Mouse (Mus musculus): ENCODE data around the gene Oas1g. TPM values are rescaled to one million over a fixed set of nuclear protein-coding genes. Genes with fewer than 3 reads are reported as not detected.
"Not testable (repeated sequence)": the region's sequence is repeated elsewhere in the genome, so short reads cannot be mapped to it uniquely, and the experiment has no call there.

Gene Oas1g
- total RNA-seq, 1 experiment from 2014 or later, result 0.58 TPM

- DNase-seq, result no peak
Measured at GRCm38 (mm10) chr5:120890026-120890425, 2.6 kb upstream of the Oas1g start.

DNA sequence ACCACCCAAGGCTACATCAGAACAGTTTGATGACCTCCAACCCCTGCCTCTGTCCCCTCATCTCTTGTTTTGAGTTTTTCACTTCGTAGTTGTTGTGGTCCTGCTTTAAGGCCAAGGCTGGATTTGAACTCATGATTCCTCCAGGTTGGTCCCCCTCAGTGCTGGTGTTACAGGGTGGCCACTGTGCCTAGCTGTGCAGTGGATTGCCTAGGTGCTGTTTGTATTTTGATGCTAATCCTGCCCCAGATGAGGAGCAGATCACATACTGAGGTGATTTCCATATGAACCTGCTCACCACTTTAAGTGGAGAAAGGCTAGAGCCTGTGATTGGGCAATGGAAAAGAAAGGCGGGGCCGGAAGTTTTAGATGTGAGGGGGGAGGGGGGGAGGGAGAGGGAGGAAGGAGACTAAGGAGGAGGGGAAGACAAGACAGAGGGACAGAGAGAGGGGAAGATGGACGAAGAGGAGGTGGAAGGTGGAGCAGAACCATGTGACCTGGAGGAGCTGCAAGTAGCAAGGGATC is 942 bp upstream of the Oas1g start:
- not testable (repeated sequence) for DNase-seq

DNA sequence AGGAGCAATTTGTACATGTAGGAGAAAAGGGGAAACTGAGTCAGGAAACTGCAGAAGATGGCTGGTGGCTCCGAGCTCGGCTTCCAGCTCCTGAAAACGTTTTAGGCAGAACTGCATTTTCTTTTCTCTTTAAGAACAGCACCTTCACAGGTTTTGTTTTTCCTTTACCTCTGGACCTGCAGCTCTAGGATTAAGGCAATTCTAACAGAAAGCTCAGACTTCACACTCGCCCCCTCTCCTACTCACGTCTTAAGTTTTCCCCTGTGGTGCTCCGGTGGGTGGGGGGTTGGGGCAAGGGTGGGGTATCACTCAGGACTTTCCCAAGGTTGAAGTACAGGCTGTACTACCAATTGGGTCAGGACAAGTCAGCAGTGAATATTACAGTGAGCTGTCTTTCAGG is 418 bp upstream of the Oas1g start:
- no peak for DNase-seq

GRCm38 (mm10) chr5:120881681-120882080 is 5.7 kb downstream of the Oas1g start:
- DNase-seq, result not testable (repeated sequence)

DNA sequence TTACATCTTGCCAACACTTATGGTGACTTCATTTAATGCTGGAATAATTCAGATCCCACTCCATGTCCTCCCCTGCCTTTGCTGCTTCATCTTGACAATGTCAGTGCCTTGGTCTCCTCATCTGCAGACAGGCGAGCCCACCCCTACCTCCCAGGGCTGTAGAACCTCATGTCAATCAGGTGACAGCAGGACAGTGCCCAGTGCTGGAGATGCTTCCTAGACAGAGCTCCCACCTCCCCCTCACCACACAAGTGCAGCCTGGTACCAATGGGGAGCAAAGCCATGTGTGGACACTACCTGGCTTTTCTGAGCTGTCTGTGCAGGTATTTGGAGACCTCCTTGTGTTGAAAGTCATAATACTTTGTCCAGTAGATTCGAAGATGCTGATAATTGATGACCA is 8.6 kb downstream of the Oas1g start:
- DNase-seq, result not testable (repeated sequence)

- DNase-seq, result not testable (repeated sequence)
Measured at GRCm38 (mm10) chr5:120877407-120877806, 10.0 kb downstream of the Oas1g start.

DNA sequence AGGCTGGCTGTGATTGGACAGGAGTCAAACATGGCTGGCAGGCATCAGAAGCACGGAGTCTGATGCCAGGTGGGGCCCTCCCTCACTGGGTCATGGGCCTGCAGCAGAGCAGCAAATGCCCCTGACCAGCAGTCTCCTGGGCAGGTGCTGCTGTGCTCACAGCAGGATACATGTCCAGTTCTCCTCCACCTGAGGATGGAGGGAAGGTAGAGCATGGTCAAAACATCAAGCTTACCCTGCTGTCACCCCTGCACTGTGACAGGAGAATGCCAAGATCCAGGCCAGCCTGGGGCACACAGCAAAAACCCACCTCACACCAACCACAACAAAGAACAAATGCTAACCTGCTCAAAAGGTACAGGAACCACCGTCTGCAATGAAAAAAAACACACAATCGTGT is 10.6 kb downstream of the Oas1g start:
- not testable (repeated sequence) for DNase-seq

- no peak for DNase-seq
Measured at GRCm38 (mm10) chr5:120871469-120871868, 15.9 kb downstream of the Oas1g start.

GRCm38 (mm10) chr5:120870782-120871181 is 16.6 kb downstream of the Oas1g start:
- DNase-seq, result no peak

DNA sequence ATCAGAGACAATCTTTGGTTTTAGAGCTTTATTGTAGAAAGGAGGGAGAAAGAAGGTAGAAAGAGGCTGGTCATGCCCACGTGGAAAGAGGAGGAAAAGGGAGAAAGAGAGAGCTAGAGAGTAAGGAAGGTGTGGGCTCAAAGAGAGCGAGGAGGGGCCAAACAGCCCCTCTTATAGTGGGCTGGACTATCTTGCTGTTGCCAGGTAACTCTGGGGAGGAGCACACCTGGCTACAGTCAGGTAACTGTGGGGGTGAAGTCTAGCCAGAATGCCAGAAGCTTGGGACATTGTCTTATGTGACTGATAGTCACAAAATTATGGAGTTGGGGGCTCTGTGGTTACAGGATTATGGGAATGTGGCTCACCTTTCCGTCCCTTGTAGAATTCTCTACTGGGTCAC is 17.3 kb downstream of the Oas1g start:
- DNase-seq, result no peak

GRCm38 (mm10) chr5:120869436-120870015 is 17.9 kb downstream of the Oas1g start:
- no peak for DNase-seq

DNA sequence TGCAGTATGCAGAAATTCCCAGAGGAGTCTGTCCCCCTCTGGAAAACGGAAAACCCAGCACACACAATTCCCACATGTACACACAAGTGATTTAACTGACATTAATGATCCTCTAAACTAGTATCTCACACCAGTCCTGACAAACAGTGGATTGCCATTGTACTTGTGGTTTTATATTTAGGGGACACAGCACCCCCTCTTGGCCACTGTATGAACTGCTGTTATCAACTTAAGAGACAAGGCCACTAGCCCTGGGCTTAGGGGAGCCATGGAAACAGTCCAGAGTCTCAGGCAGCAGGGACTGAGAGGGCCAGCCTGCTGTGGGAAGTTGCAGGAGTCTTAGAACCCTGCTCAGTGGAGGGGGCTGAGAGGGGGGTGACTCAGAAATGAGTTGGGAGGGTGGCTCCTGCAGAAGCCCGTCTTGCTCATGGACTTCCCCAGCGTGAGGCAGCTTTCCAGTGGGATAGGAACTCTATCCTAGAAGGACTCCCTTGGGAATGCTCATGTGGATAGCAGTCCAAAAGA is 22.0 kb downstream of the Oas1g start:
- no peak for DNase-seq

DNA sequence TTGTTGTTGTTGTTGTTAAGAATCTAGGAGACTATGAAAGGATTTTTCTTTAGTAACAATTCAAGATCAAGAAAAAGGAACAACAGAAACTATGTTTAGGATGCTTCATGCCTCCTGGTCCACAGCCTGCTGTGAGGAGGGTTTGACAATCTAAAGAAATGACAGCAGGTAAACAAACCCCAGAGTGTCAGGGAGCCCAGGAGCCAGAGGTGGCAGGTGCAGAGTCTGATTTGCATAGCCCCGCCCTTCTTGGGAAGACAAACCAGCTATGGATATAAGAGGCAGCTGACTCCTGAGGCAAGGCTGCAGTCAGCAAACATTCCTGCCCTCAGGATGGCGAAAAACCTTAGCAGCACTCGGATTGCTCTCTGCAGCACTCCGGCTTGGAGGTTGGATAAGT is 26.3 kb downstream of the Oas1g start, which contains the start of gene Oas1h:
Gene Oas1h (plus strand): TSS at position 301 of the 400 bp plus-strand sequence.
- DNase-seq, result no peak

- no peak for DNase-seq
Measured at GRCm38 (mm10) chr5:120859241-120859640, 28.2 kb downstream of the Oas1g start.

DNA sequence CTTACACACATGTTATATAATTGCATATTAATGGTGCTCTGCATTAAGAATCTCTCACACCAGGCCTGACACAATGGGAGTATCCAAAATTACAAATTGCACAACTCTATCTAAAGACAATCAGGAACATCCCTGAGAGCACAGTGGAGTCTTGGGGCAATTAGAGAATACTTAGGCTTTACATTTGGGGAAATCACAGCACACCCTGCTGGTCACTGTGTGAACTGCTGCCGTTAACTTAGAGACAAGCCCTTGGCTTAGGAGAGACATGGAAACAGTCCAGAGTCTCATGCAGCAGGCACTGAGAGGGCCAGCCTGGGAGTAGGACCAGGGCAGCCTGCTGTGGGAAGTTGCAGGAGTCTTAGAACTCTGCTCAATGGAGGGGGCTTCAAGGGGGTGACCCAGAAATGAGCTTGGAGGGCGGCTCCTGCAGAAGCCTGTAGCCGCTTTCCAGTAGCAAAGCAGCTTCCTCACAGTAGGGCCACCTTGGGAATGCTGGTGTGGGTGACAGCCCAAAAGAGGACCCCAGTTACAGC is 37.7 kb downstream of the Oas1g start:
- peak; percentile 11 for DNase-seq

GRCm38 (mm10) chr5:120847067-120847466 is 40.3 kb downstream of the Oas1g start, which contains the start of gene Oas1f:
Oas1f (plus strand) TSS chr5:120847367.
- DNase-seq, result no peak

- peak; percentile 19 for DNase-seq
Measured at GRCm38 (mm10) chr5:120844713-120845112, 42.7 kb downstream of the Oas1g start.

GRCm38 (mm10) chr5:120836731-120837585 is 50.5 kb downstream of the Oas1g start:
- DNase-seq, result peak; percentile 47

DNA sequence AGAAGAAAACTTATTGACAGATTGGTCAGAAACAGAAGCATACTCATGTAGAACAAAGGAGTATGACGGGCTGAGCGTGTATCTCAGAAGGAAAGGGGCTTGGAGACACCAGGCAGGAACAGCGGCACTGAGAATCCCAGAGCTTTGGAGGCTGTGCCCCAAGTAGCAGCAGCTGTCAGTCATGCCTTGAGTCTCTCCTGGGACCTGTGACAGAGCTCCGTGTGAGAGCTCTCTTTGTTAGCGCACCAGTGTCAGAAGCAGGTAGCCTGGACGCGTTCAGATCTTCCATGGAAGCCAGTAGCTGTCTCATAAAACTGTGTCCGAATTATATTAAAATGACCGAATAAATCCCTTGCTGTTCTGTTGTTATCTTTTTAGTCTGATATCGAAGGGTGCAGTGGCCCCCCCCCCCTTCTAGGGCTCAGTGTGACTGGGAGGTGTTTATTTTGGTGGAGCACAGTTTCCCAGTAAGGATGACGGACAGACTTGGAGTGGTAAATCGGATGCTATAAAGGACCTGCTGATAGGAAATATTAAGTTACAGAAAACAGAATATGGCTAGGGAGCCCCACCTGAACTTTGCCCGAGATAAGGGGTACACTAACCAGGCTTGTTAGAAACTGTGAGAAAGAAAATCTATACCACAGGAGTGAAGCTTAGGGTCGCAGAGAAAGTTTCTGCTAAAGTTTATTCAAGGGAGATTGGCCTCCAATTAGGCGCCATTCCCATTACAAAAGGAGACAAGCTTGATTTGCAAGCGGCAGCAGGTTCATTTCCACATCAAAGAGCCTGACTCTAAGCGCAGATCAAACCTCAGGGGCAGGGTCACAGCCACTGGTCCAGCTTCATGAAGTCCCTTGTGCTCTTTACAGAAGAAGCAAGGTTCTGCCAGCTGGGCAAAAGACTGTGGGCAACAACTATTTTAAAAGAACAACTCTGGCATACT is 53.8 kb downstream of the Oas1g start:
- DNase-seq, result no peak

GRCm38 (mm10) chr5:120831031-120831430 is 56.4 kb downstream of the Oas1g start:
- no peak for DNase-seq
